Mouse (Mus musculus) hindbrain, embryonic 12.5 days (tissue): ENCODE measurements around the gene Wscd1. TPM values are rescaled to one million over a fixed set of nuclear protein-coding genes. Genes with fewer than 3 reads are reported as not detected.
"Not testable (repeated sequence)": the region's sequence is repeated elsewhere in the genome, so short reads cannot be mapped to it uniquely, and the experiment has no call there.

Experiments
- ATAC-seq: fragments of 200-750 bp; cut with Nextera tagmentation; 2 replicates; pipeline ENCODE4 v1.8.0; 2017; ENCODE audit warnings: moderate TSS enrichment; ENCODE audit not compliant: low FRiP score
- H3K27ac ChIP-seq: fragments of 300-500 bp; sonication (generic); 2 replicates; pipeline ENCODE4 v1.5.1; 2016; ENCODE audit warnings: mild to moderate bottlenecking
- H3K27me3 ChIP-seq: fragments of 300-500 bp; sonication (generic); 2 replicates; pipeline ENCODE4 v1.6.1; 2016; ENCODE audit warnings: mild to moderate bottlenecking
- H3K36me3 ChIP-seq: fragments of 300-500 bp; sonication (generic); 2 replicates; pipeline ENCODE4 v1.6.1; 2016; ENCODE audit warnings: mild to moderate bottlenecking
- H3K4me1 ChIP-seq: fragments of 300-500 bp; sonication (generic); 2 replicates; pipeline ENCODE4 v1.6.1; 2016
- H3K4me2 ChIP-seq: fragments of 300-500 bp; sonication (generic); replicated peaks from 2 replicates; pipeline ENCODE4 v1.6.1; 2016; ENCODE audit warnings: mild to moderate bottlenecking
- H3K4me3 ChIP-seq: fragments of 300-500 bp; sonication (generic); 2 replicates; pipeline ENCODE4 v1.5.1; 2016; ENCODE audit warnings: mild to moderate bottlenecking
- H3K9ac ChIP-seq: fragments of 300-500 bp; sonication (generic); 2 replicates; pipeline ENCODE4 v1.6.1; 2016; ENCODE audit warnings: mild to moderate bottlenecking, moderate library complexity
- H3K9me3 ChIP-seq: fragments of 300-500 bp; sonication (generic); replicated peaks from 2 replicates; pipeline ENCODE4 v1.6.1; 2016; ENCODE audit warnings: mild to moderate bottlenecking
- WGBS: fragments of 180-500 bp; shearing (Covaris S2); methylation state at CpG from one replicate; pipeline ENCODE4 v1.1.7; 2016; 5-methylcytosine and 5-hydroxymethylcytosine counted together
- polyA plus RNA-seq: library from polyadenylated mRNA; unstranded; fragments of >200 nt; fragmentation: Nextera tagmentation; extraction: Ambion mirVana; gene quantifications from 2 replicates; pipeline ENCODE4 v1.2.1, GENCODE M21; 2016

Wscd1 gene
- polyA plus RNA-seq, 1 experiment from 2014 or later: 55.6 TPM

DNA sequence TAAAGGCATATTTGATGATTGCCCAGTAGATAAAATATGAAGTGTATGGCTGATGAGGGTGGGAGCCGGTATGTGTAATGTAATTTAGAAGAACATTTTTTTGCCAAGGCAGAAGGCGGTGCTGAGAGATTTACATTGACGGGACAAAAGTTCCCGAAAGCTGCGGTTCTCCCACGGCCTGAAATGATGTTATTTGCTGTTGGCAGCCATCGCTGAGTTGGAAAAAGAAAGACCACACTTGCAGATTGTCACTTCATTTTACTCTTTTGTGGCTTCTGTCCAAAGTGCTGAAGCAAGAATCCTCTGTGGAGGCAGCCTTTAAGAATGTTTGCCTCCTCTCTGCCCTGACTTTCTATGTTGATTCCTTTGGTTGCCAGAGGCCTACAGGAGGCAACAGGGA is 63.2 kb downstream of the Wscd1 start:
- peaks cover 12% of the 10 kb centered on the region for H3K4me1 ChIP-seq
- no peak overlapping the region for H3K9ac ChIP-seq

DNA sequence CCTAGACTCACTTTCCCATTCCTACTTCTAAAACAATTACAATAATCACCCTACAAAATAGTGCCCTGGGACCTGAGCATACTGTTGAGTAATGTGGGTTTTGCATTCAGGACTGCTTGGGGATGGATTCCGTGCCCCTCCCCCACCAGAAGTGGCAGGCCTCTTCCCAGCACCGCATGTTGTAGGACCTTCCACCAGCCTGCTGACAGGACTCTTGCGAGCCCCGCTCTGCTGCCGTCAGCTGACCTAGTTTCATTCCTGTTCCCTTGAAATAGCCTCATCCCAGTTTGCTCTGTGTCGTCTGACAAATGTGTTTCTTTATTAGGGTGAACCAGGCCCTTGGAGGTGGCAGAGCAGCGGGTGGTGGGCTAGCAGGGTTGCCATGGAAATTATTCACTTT is 64.8 kb downstream of the Wscd1 start:
- WGBS: 33% methylated on average over 7 of the region's 7 CpGs
- peak; percentile 40; the same call in 1 of the 2 replicates for ATAC-seq
- no peaks in the 10 kb centered on the region for H3K9me3 ChIP-seq

More for the DNA sequence above, 63.2 kb downstream of the Wscd1 start:
- no peak for ATAC-seq
- Histone ChIP-seq H3K4me2 (no peak overlapping the region), H3K4me3 (no peak overlapping the region), H3K36me3 (no peaks in the 10 kb centered on the region), H3K27ac (no peak overlapping the region), H3K27me3 (no peaks in the 10 kb centered on the region), H3K9me3 (no peaks in the 10 kb centered on the region)
- WGBS: 91% methylated on average over 7 of the region's 7 CpGs

DNA sequence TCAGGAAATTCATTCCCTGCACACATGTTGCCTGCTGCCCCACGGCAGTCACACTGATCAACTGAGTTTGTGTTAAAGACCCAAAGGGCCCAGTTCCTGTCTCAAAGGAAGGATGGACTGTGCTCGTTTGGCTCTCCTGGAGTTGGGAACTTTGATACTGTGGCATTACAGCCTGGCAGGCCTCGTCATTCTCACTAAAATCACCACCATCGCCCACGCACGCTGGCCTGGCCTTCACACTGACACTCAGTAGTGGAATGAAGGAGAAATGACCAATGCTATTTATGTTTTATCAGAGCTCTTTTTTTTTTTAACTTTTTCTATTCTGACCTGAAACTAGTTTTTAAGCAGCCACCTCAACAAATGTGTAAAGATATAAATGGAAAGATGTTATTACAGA is 65.6 kb downstream of the Wscd1 start:
- Histone ChIP-seq H3K4me3 (no peak overlapping the region), H3K27ac (no peak overlapping the region), H3K9me3 (no peaks in the 10 kb centered on the region), H3K4me2 (no peak overlapping the region), H3K27me3 (no peaks in the 10 kb centered on the region), H3K9ac (no peak overlapping the region), H3K36me3 (no peaks in the 10 kb centered on the region), H3K4me1 (peaks cover 12% of the 10 kb centered on the region)
- 86% methylated on average over 6 of the region's 6 CpGs for WGBS
- ATAC-seq: no peak

More for the DNA sequence above, 64.8 kb downstream of the Wscd1 start:
- no peak overlapping the region; the same call in 1 of the 2 replicates for H3K4me2 ChIP-seq
- no peaks in the 10 kb centered on the region for H3K36me3 ChIP-seq
- no peak overlapping the region for H3K27ac ChIP-seq
- no peak overlapping the region for H3K9ac ChIP-seq
- H3K27me3 ChIP-seq: no peaks in the 10 kb centered on the region
- H3K4me3 ChIP-seq: no peak overlapping the region
- peaks cover 12% of the 10 kb centered on the region for H3K4me1 ChIP-seq

DNA sequence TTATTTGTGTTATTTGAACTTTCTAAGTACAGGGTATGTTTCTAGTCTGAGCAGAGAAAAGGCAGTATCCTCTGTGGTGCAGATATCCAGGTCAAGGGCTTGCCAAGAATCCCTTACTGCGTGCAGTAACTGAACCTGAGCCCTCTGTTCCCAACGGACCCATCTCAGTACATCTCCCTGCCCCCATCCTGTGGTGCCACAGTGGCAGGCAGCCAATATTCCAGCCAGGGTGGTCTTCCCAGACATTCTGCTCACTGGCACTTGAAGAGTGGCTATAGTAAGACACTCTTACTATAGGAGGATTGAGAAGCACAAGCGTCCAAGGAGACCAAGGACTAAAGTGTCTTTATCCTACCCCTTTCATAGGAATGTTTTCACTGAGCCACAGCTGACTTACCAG is 67.2 kb downstream of the Wscd1 start:
- Histone ChIP-seq H3K4me2 (no peak overlapping the region), H3K9me3 (no peaks in the 10 kb centered on the region), H3K27me3 (no peaks in the 10 kb centered on the region), H3K4me3 (no peak overlapping the region), H3K36me3 (no peaks in the 10 kb centered on the region), H3K27ac (no peak overlapping the region), H3K9ac (no peak overlapping the region), H3K4me1 (peaks cover 12% of the 10 kb centered on the region)
- no peak for ATAC-seq
- 79% methylated on average over 3 of the region's 3 CpGs for WGBS

DNA sequence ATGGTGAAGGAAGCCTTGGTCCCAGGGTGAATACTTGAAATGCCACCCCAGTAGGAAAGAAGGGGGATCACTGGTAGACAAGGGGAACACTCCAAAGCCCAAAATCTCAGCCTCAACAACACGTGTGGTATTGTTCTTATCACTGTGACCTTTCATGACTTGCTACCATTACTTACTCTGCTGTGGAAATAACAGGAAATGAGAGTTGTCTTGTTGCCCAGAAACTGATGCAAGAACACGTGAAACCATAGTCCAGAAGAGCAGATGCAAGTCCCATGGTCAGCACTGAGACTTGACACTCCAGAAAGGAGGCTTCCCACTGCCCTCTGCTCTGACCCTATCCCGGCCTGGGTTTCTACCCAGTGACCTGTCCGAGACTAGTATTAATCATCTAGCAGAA is 67.6 kb downstream of the Wscd1 start:
- Histone ChIP-seq H3K9ac (no peak overlapping the region), H3K27me3 (no peaks in the 10 kb centered on the region), H3K4me1 (peaks cover 12% of the 10 kb centered on the region), H3K9me3 (no peaks in the 10 kb centered on the region), H3K4me2 (no peak overlapping the region), H3K27ac (no peak overlapping the region), H3K4me3 (no peak overlapping the region), H3K36me3 (no peaks in the 10 kb centered on the region)
- ATAC-seq: no peak
- 78% methylated on average over 4 of the region's 4 CpGs for WGBS

- H3K4me2 ChIP-seq: no peak overlapping the region
- 75% methylated on average over 5 of the region's 5 CpGs for WGBS
- no peaks in the 10 kb centered on the region for H3K36me3 ChIP-seq
- no peaks in the 10 kb centered on the region for H3K27me3 ChIP-seq
- H3K9ac ChIP-seq: no peak overlapping the region
- H3K9me3 ChIP-seq: no peaks in the 10 kb centered on the region
- H3K4me1 ChIP-seq: peaks cover 12% of the 10 kb centered on the region
- no peak overlapping the region for H3K27ac ChIP-seq
- H3K4me3 ChIP-seq: no peak overlapping the region
- no peak for ATAC-seq
These were observed 68.4 kb downstream of the Wscd1 start for GRCm38 (mm10) chr11:71818111-71818510.

DNA sequence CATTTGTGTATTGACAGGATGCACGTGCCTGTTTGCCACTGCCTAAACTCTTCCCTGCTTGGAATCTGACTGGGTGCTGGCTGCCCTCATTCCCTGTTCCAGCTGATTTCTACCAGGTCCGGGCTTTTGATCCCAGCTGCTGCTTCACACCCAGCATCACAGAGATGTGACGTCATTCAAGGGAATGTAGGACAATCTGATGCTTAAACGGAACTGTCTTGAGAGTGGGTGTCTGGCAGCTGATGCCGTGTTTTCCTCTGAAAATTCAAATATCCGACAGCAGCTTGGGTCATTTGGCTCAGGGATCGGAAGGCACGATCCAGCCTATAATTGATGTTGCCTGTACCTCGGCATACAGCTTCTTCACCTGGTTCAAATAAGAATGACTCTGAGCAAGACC is 70.2 kb downstream of the Wscd1 start:
- H3K27ac ChIP-seq: no peak overlapping the region

GRCm38 (mm10) chr11:71820847-71821246 is 71.1 kb downstream of the Wscd1 start:
- no peak overlapping the region for H3K27ac ChIP-seq
- no peaks in the 10 kb centered on the region for H3K9me3 ChIP-seq
- WGBS: 56% methylated on average over 10 of the region's 10 CpGs
- H3K36me3 ChIP-seq: no peaks in the 10 kb centered on the region
- H3K4me1 ChIP-seq: peaks cover 8% of the 10 kb centered on the region; the same call in 1 of the 2 replicates
- no peaks in the 10 kb centered on the region for H3K27me3 ChIP-seq
- no peak overlapping the region for H3K4me3 ChIP-seq
- no peak for ATAC-seq
- no peak overlapping the region for H3K9ac ChIP-seq
- no peak overlapping the region for H3K4me2 ChIP-seq

More for the DNA sequence above, 70.2 kb downstream of the Wscd1 start:
- Histone ChIP-seq H3K4me3 (no peak overlapping the region), H3K9me3 (no peaks in the 10 kb centered on the region), H3K4me1 (peaks cover 3% of the 10 kb centered on the region), H3K27me3 (no peaks in the 10 kb centered on the region), H3K36me3 (no peaks in the 10 kb centered on the region), H3K4me2 (no peak overlapping the region), H3K9ac (no peak overlapping the region)
- 85% methylated on average over 9 of the region's 9 CpGs for WGBS
- ATAC-seq: no peak

DNA sequence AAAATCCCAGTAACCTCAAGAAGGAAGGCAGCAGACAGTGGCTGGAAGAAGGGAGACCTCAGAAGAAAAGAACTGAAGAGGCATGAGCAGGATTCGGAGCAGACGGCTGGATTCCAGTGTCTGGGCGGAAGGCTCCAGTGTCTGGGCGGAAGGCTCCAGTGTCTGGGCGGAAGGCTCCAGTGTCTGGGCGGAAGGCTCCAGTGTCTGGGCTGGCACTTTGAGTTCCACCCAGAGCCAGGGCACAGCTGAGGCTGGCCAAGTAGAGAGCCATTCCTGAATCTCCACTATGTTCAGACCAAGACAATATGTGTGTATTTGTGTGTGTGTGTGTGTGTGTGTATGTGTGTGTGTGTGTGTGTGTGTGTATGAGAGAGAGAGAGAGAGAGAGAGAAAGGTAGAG is 71.8 kb downstream of the Wscd1 start:
- not testable (repeated sequence) for H3K9me3 ChIP-seq, ATAC-seq, H3K9ac ChIP-seq, H3K27ac ChIP-seq, H3K36me3 ChIP-seq, H3K4me1 ChIP-seq, H3K4me2 ChIP-seq, H3K4me3 ChIP-seq, H3K27me3 ChIP-seq
- 82% methylated on average over 6 of the region's 6 CpGs for WGBS

GRCm38 (mm10) chr11:71822031-71822430 is 72.3 kb downstream of the Wscd1 start:
- 91% methylated on average over 5 of the region's 5 CpGs for WGBS
- H3K27ac ChIP-seq: no peak overlapping the region
- no peak overlapping the region for H3K9ac ChIP-seq
- H3K4me1 ChIP-seq: peaks cover 7% of the 10 kb centered on the region
- H3K36me3 ChIP-seq: no peaks in the 10 kb centered on the region
- H3K4me3 ChIP-seq: no peak overlapping the region
- no peak overlapping the region for H3K4me2 ChIP-seq
- H3K27me3 ChIP-seq: no peaks in the 10 kb centered on the region
- no peak for ATAC-seq
- no peaks in the 10 kb centered on the region for H3K9me3 ChIP-seq

DNA sequence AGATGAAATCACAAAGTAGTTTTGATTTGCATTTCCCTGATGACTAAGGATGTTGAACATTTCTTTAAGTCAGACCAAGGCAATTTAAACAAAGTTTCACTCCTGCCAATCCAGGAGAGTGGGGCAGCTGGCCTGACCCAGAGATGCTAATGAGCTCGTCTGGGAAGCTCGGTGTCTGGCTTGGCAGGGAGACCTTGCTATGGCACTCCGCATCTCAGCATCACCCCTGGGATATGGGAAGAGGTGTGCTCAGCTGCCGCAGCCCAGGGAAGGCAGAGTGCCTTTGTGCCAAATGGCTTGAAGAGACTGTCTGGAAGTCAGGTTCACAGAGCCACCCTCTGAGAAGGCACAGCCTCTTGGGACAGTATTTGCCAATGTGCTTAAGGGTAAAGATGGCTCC is 75.3 kb downstream of the Wscd1 start:
- Histone ChIP-seq H3K36me3 (no peaks in the 10 kb centered on the region), H3K9ac (no peak overlapping the region), H3K4me2 (no peak overlapping the region), H3K27me3 (no peaks in the 10 kb centered on the region), H3K4me3 (no peak overlapping the region), H3K9me3 (no peaks in the 10 kb centered on the region), H3K27ac (no peak overlapping the region), H3K4me1 (peaks cover 9% of the 10 kb centered on the region)
- ATAC-seq: no peak
- 38% methylated on average over 4 of the region's 4 CpGs for WGBS
